Mouse (Mus musculus): ENCODE data around the gene AC134908.4.
"Not testable (repeated sequence)": the region's sequence is repeated elsewhere in the genome, so short reads cannot be mapped to it uniquely, and the experiment has no call there.

Gene AC134908.4

GRCm38 (mm10) chr17:25775318-25776062, 20.0 kb downstream of the AC134908.4 start:
- DNase-seq (ENCODE audit: low spot score in 2 of 2): no peak

GRCm38 (mm10) chr17:25773549-25774120, 21.8 kb downstream of the AC134908.4 start, which contains the start of gene Narfl:
TSS of gene Narfl (plus strand) at chr17:25773776.
- DNase-seq (ENCODE audit: low spot score in 2 of 2): peak; percentile 95 to 98

GRCm38 (mm10) chr17:25769331-25769730, 26.1 kb downstream of the AC134908.4 start:
- DNase-seq (ENCODE audit: low spot score in 2 of 2): no peak

GRCm38 (mm10) chr17:25765886-25766285, 29.6 kb downstream of the AC134908.4 start:
- no peak for DNase-seq (ENCODE audit: low spot score in 2 of 2)

GRCm38 (mm10) chr17:25762591-25762990, 32.9 kb downstream of the AC134908.4 start:
- no peak for DNase-seq (ENCODE audit: low spot score in 2 of 2)

- DNase-seq (ENCODE audit: low spot score in 2 of 2): no peak
Measured at GRCm38 (mm10) chr17:25761561-25761970, 33.9 kb downstream of the AC134908.4 start.

- DNase-seq (ENCODE audit: low spot score in 2 of 2): no peak
Measured at GRCm38 (mm10) chr17:25760148-25760547, 35.3 kb downstream of the AC134908.4 start.

- DNase-seq (ENCODE audit: low spot score in 2 of 2): no peak
Measured at GRCm38 (mm10) chr17:25757691-25758090, 37.8 kb downstream of the AC134908.4 start.

- no peak for DNase-seq (ENCODE audit: low spot score in 2 of 2)
Measured at GRCm38 (mm10) chr17:25756378-25757242, 38.8 kb downstream of the AC134908.4 start.

- DNase-seq (ENCODE audit: low spot score in 2 of 2): no peak
Measured at GRCm38 (mm10) chr17:25755627-25756377, 39.7 kb downstream of the AC134908.4 start.

- DNase-seq (ENCODE audit: low spot score in 2 of 2): no peak
Measured at GRCm38 (mm10) chr17:25755086-25755485, 40.4 kb downstream of the AC134908.4 start.

- no peak for DNase-seq (ENCODE audit: low spot score in 2 of 2)
Measured at GRCm38 (mm10) chr17:25754241-25754640, 41.2 kb downstream of the AC134908.4 start, which contains the start of gene Msln. TSS of gene Msln (minus strand) at chr17:25754378.

- no peak for DNase-seq (ENCODE audit: low spot score in 2 of 2)
Measured at GRCm38 (mm10) chr17:25751446-25751845, 44.0 kb downstream of the AC134908.4 start.

- no peak for DNase-seq (ENCODE audit: low spot score in 2 of 2)
Measured at GRCm38 (mm10) chr17:25749314-25749713, 46.1 kb downstream of the AC134908.4 start.

- no peak for DNase-seq (ENCODE audit: low spot score in 2 of 2)
Measured at GRCm38 (mm10) chr17:25748238-25748637, 47.2 kb downstream of the AC134908.4 start.

- no peak for DNase-seq (ENCODE audit: low spot score in 2 of 2)
Measured at GRCm38 (mm10) chr17:25744311-25744710, 51.1 kb downstream of the AC134908.4 start.

GRCm38 (mm10) chr17:25743831-25744230, 51.6 kb downstream of the AC134908.4 start:
- no peak for DNase-seq (ENCODE audit: low spot score in 2 of 2)

- not testable (repeated sequence) for DNase-seq (ENCODE audit: low spot score in 2 of 2)
Measured at GRCm38 (mm10) chr17:25741471-25741870, 54.0 kb downstream of the AC134908.4 start.

Data from spleen, postnatal 14 days (tissue).